Mouse (Mus musculus) heart, postnatal 4 days (tissue): ENCODE measurements at regions not wholly inside any gene's neighbourhood (a gene's known extent, or its start where the extent isn't known, plus 50 kb on each side); places are given as distances from the start of the nearest gene placed in this dataset.

Experiments
- DNase-seq: peaks from one replicate; pipeline ENCODE4 v3.0.0; 2021

- DNase-seq, result no peak
Observed at GRCm38 (mm10) chr1:71756159-71756558, 103.2 kb upstream of the Fn1 start.

DNA sequence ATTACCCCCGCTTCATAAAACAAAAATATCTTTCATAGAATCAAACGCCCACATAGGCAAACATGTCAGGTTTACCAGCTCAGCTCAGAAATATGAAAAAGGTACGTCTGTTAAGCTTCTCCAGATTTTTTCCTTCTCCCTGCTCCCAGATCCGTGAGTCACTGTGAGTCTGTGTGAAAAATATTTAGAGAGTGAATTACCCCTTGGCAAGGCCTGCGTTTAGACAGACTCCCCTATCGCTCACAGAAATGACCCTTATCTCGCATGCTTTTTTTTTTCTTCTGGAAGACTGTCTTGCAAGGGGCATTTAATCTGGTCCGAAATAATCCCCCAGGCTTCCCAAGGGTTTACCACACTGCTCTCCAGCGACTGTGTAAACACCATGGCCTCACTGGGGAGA lies 102.4 kb upstream of the Fn1 start:
- no peak for DNase-seq

DNA sequence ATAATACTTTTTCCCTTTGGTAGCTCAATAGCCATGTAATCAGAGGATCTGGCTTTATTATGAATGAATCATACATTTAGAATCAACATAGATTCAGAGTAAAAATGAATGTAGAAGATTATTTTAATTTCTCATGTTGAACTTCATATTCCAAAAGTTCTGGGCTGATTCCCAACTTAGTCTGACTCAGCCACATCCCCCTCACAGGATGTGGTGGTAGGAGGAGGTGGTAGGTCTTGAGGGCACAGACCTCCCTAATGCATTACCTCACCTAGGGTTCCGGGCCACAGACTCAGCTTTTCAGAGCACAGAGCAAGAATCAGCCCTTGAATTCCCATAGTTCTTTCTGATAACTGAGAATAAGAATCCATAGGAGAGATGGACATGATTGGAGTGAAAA lies 99.4 kb upstream of the Fn1 start:
- no peak for DNase-seq

- no peak for DNase-seq
Observed at GRCm38 (mm10) chr1:71751601-71752000, 98.6 kb upstream of the Fn1 start.

DNA sequence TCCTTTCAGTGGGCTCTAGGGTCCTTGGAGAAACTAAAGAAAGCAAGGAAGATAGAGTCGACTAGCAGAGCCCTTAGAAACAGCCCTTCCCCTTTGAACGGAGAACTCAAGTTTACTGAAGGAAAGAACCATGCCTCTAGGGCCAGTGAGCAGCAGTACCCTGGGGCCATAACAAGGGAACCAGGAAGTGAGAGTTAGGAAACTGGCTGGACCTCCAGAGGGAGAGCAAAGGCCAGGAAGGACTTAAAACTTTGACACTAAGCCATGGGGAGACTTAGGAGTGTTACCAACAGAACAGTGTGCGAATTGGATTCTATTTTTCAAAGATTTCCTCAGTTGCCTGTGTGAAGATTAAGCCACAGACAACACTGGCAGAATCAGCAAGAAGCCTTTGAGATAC lies 82.6 kb upstream of the Fn1 start:
- no peak for DNase-seq

GRCm38 (mm10) chr1:71731623-71732022 lies 78.6 kb upstream of the Fn1 start:
- DNase-seq, result no peak

DNA sequence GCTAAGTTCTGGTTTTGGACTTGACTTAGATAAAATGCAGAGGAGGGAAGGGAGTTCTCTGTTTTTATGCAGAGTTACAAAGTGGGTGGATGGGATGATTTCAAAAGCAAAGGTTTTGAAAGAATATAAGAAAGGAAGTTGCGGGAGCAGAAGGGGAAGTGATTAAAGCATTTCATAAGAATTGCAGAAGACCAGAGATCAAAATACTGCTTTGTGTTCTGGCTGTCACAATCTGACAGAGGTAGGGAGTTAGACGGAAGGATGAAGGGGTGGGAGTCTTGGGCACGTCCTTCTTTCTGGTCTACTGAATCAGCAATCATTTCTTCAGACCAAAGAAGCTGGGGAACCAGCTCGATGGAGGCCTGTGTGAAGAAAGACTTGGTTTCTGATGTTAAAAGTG lies 78.0 kb upstream of the Fn1 start:
- DNase-seq, result no peak

DNA sequence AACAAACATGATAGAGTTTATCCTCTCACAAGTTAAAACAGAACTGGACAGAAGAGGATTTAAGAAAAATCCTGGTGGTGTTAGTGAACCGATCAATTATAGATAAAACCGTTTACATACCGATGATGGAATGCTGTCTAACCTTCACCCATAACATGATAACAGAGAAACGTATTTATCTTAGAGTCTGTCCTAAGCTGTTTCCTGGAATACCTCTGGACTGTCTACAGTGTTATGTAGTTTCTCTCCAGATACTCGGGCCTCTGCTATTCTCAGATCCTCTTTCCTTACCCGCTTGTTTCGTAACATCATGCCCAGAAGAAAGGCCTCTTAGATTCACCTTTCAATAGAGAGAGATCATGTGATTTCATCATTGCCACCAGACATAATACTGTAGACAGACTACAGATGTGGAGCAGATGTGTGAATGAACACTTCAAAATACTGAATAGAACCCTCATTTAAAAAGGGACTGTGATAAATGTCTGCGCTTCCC lies 75.9 kb upstream of the Fn1 start:
- DNase-seq, result no peak

DNA sequence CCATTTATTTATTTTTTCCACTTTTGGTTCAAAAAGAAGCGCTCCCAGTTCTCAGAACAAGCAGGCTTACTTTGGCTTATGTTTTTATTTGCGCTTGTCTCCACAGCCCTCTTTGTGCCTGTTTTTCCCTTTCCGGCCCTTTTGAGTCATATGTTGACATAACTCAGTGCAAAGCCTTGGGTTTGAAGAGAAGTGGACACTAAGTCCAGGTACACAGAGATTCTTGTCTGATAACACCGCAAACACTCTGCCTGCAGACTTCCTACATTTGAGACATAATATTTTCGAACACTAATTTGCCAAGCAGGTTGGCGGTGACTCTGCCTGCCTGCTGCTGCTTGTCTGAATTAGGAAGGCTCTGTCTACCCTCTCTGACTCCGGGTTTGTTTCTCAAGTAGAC lies 70.8 kb upstream of the Fn1 start:
- no peak for DNase-seq

DNA sequence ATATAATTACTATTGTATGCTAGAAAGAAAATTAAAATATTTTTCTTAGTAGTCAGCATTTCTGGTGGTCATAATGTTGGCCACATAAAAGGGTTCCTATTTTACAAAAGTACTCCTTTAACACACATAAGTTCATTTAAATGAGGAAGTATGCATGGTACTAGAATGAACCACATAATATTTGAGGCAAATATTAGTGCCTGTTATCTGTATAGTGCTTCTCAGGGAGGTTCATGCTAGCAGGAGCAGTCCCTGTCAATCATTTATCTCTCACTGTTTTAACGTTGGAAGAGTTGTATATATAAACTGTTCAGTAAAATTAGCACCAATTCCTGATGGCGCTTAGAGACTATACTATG lies 70.0 kb upstream of the Fn1 start:
- DNase-seq, result no peak

GRCm38 (mm10) chr1:71722211-71723038 lies 69.4 kb upstream of the Fn1 start:
- DNase-seq, result no peak
